Mouse (Mus musculus) heart, embryonic 14.5 days (tissue): ENCODE results near the gene Cacna2d2. TPM values are rescaled to one million over a fixed set of nuclear protein-coding genes. Genes with fewer than 3 reads are reported as not detected.

Source experiments
- ATAC-seq: fragments of 200-750 bp; cut with Nextera tagmentation; 2 replicates; pipeline ENCODE4 v1.8.0; 2017; ENCODE audit warnings: low read depth, moderate TSS enrichment; ENCODE audit not compliant: insufficient number of reproducible peaks, insufficient read depth, low FRiP score
- H3K27ac ChIP-seq, 2 experiments: fragments of 200-500 bp in 1 of 2; fragments of 300-500 bp in 1 of 2; sonication (generic) in 1 of 2; replicated peaks in 1 of 2; 2 replicates each; pipeline ENCODE4 v1.5.1; 2012 to 2014; ENCODE audit warnings: low read depth in 2 of 2, low read length in 2 of 2, control low read depth in 1 of 2, mild to moderate bottlenecking in 1 of 2, mixed read lengths in 1 of 2; ENCODE audit not compliant: control insufficient read depth in 1 of 2, insufficient read depth in 1 of 2
- H3K27me3 ChIP-seq: fragments of 300-500 bp; sonication (generic); 2 replicates; pipeline ENCODE4 v1.6.1; 2014; ENCODE audit warnings: mild to moderate bottlenecking, low read length, control low read depth; ENCODE audit not compliant: control insufficient read depth, insufficient read depth
- H3K36me3 ChIP-seq: fragments of 300-500 bp; sonication (generic); 2 replicates; pipeline ENCODE4 v1.6.1; 2014; ENCODE audit warnings: mild to moderate bottlenecking, control low read depth, low read length, mixed read lengths; ENCODE audit not compliant: control insufficient read depth, insufficient read depth
- H3K4me1 ChIP-seq, 2 experiments: fragments of 200-500 bp in 1 of 2; fragments of 300-500 bp in 1 of 2; sonication (generic) in 1 of 2; 2 replicates each; pipeline ENCODE4 v1.6.1; 2012 to 2014; ENCODE audit warnings: low read length in 2 of 2, control low read depth in 1 of 2, mixed read lengths in 1 of 2; ENCODE audit not compliant: control insufficient read depth in 2 of 2, insufficient read depth in 2 of 2
- H3K4me2 ChIP-seq: fragments of 300-500 bp; sonication (generic); 2 replicates; pipeline ENCODE4 v1.6.1; 2014; ENCODE audit warnings: mild to moderate bottlenecking, low read length
- H3K4me3 ChIP-seq, 2 experiments: fragments of 200-500 bp in 1 of 2; fragments of 300-500 bp in 1 of 2; sonication (generic) in 1 of 2; 2 replicates each; pipeline ENCODE4 v1.5.1; 2012 to 2014; ENCODE audit warnings: low read length in 2 of 2, mild to moderate bottlenecking in 2 of 2, control low read depth in 1 of 2, low read depth in 1 of 2, moderate library complexity in 1 of 2; ENCODE audit not compliant: control insufficient read depth in 1 of 2, insufficient read depth in 1 of 2
- H3K9ac ChIP-seq: fragments of 300-500 bp; sonication (generic); 2 replicates; pipeline ENCODE4 v1.6.1; 2014; ENCODE audit warnings: mild to moderate bottlenecking, low read length
- H3K9me3 ChIP-seq: fragments of 300-500 bp; sonication (generic); 2 replicates; pipeline ENCODE4 v1.6.1; 2016; ENCODE audit warnings: low read length, control low read depth; ENCODE audit not compliant: control insufficient read depth
- WGBS: fragments of 180-500 bp; shearing (Covaris S2); extraction: QIAGEN DNeasy Blood & Tissue Kit; methylation state at CpG from one replicate; pipeline ENCODE4 v1.1.7; 2014; 5-methylcytosine and 5-hydroxymethylcytosine counted together
- polyA plus RNA-seq: library from polyadenylated mRNA; unstranded; fragments of >200 nt; fragmentation: Nextera tagmentation; extraction: Ambion mirVana; gene quantifications from 2 replicates; pipeline ENCODE4 v1.2.1, GENCODE M21; 2014

The Cacna2d2 gene
- polyA plus RNA-seq, 1 experiment from 2014 or later: 5.6 TPM

DNA sequence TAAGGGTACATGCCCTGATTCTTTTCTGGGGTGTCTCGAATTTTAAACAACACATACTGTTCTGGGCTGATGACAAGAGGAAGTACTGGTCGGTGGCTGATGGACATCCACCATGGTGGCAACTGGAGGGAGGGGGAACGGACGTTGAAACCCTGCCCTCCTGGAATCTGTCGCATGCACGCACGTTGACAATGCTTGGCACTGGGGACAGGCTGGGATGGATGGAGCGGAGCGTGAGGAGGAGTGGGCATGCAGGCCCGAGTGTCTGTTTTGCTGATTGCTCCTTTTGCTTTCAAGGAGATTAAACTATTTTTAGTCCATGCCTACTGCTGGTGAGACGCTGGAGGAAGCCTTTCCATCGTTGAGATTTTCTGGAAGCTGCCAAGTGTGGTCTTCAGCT, 43.9 kb downstream of the Cacna2d2 start:
- WGBS: 22% methylated on average over 12 of the region's 12 CpGs
- H3K27me3 ChIP-seq: no peaks in the 10 kb centered on the region

DNA sequence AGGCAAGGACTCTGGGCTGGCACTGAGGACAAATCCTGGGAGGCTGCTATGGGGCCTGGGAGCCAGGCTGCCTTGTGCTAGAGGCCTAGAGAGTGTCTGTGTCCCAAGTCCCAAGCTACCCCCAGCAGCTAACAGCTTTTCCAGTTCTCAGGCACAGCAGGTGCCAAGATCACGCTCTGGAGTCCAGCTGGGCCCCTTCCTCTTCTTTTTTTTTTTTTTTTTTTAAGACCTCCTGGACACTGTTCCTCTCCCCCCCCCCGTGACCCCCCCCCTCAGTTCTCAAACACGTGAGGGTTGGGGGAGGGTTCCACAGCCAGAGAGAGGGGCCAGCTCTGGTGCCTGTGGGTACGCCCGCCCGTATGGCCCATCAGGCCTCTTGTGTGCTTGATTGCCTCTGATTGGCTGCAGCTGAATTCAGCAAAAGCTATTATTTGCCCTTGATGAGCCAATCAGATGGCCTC, 45.6 kb downstream of the Cacna2d2 start:
- Histone ChIP-seq H3K9me3 (no peaks in the 10 kb centered on the region), H3K4me2 (no peak overlapping the region), H3K9ac (no peak overlapping the region), H3K27ac (no peak overlapping the region), H3K36me3 (no peaks in the 10 kb centered on the region), H3K4me1 (peaks cover 7 to 8% of the 10 kb centered on the region in 2 experiments; a peak in 2 of 4 replicates), H3K4me3 (no peak overlapping the region), H3K27me3 (no peaks in the 10 kb centered on the region)
- 51% methylated on average over 4 of the region's 6 CpGs for WGBS
- no peak for ATAC-seq

More for the DNA sequence above, 43.9 kb downstream of the Cacna2d2 start:
- Histone ChIP-seq H3K9ac (no peak overlapping the region), H3K36me3 (no peaks in the 10 kb centered on the region), H3K4me2 (no peak overlapping the region), H3K4me1 (peaks cover 7 to 8% of the 10 kb centered on the region in 2 experiments; a peak in 2 of 4 replicates), H3K9me3 (no peaks in the 10 kb centered on the region), H3K4me3 (no peak overlapping the region), H3K27ac (no peak overlapping the region)
- ATAC-seq: no peak

DNA sequence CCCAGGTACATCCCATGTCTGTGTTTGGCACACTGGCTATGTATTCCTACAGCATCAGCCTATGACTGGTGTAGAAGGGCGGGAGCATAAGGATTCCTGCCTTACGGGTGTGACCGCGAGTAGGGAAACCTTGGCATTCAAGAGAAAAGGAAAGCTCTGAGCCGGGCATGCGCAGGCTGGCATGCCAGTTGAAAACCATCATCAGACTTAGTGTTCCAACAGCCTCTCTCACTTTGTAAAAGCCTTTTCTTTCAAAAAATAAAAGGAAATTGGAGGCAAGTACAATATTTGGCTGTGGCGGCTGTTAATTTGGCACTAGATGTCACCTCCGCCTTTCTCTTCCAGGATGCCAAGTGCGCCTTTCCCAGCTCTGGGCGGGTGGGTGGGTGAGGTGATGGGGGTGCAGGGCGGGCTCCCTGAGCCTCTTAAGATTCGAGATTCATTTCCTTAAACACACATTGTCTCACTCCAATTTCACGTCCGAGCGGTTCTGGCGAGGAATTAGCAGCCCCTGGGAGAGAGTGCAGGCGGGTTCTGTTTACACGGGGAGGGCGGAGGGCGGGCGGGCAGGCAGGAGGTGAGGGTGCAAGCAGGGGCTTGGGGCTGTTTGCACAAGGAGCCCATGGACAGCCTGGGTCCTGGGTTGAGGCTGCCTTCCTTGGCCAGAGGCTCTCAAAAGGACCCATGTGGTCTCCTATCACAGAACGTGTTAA, 49.5 kb downstream of the Cacna2d2 start:
- H3K4me1 ChIP-seq: peaks cover under 1 to 2% of the 10 kb centered on the region in 2 experiments; a peak in 1 of 4 replicates
- ATAC-seq: no peak
- 55% methylated on average over 22 of the region's 22 CpGs for WGBS
- H3K36me3 ChIP-seq: no peaks in the 10 kb centered on the region
- H3K4me2 ChIP-seq: no peak overlapping the region
- H3K27me3 ChIP-seq: no peaks in the 10 kb centered on the region
- H3K9me3 ChIP-seq: no peaks in the 10 kb centered on the region
- H3K9ac ChIP-seq: no peak overlapping the region
- no peak overlapping the region for H3K27ac ChIP-seq
- no peak overlapping the region for H3K4me3 ChIP-seq

DNA sequence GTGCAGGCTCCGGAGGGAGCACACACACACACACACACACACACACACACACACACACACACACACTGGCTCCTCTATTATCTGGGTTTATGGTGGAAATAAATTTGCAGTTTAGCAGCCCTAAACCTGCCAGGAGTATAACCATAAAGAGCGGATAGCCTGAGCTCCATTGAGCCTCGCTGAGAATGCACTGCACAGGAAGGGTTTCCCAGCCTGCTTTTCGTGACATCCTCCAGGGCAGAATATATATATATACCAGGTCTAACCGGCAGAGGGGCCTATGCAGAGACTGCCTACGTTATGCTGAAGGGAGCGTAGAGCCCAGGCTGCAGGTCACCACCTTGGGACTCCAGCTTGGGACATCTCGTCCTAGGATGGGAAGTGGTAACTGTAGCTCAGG, 52.0 kb downstream of the Cacna2d2 start:
- no peak overlapping the region for H3K27ac ChIP-seq
- 60% methylated on average over 8 of the region's 8 CpGs for WGBS
- no peaks in the 10 kb centered on the region for H3K36me3 ChIP-seq
- peaks cover 0 to 2% of the 10 kb centered on the region in 2 experiments; a peak in 1 of 4 replicates for H3K4me1 ChIP-seq
- no peak overlapping the region for H3K4me3 ChIP-seq
- no peak overlapping the region for H3K9ac ChIP-seq
- no peaks in the 10 kb centered on the region for H3K27me3 ChIP-seq
- no peak overlapping the region for H3K4me2 ChIP-seq
- H3K9me3 ChIP-seq: no peaks in the 10 kb centered on the region
- no peak for ATAC-seq

DNA sequence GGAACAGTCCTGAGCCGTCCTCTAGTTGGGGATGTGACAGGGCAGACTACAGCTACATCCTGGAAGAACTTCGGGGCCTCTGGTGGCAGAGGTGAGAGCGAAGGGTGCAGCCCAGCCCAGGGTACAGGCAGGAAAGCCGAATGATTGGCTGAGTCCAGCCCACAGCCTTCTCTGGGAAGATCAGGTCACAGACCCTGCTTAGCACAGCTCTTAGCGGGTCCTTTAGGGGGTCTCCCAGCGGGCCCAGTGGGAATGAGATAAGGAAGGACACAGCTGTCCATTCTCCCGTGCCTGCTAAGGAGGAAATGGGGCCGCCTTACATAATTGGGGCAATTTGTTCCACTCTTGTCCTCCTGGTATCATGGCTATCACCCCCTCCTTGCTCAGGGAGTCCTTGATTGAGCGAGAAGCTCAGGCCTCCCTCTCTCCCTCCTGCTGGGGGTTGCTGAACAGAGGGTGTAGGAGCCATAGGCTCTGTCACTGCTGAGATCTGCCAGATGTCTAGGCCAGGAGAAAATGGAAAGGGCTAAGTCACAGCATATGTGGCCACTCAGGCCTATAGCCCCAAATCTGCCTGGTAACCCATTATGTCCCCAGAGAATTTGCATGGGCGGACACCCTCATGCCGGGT, 52.6 kb downstream of the Cacna2d2 start:
- Histone ChIP-seq H3K4me1 (peaks cover 0 to 2% of the 10 kb centered on the region in 2 experiments; a peak in 1 of 4 replicates), H3K4me3 (no peak overlapping the region), H3K27me3 (no peaks in the 10 kb centered on the region), H3K27ac (no peak overlapping the region), H3K9ac (no peak overlapping the region; the same call in 1 of the 2 replicates), H3K9me3 (no peaks in the 10 kb centered on the region), H3K4me2 (no peak overlapping the region), H3K36me3 (no peaks in the 10 kb centered on the region)
- WGBS: 31% methylated on average over 11 of the region's 11 CpGs
- no peak for ATAC-seq

DNA sequence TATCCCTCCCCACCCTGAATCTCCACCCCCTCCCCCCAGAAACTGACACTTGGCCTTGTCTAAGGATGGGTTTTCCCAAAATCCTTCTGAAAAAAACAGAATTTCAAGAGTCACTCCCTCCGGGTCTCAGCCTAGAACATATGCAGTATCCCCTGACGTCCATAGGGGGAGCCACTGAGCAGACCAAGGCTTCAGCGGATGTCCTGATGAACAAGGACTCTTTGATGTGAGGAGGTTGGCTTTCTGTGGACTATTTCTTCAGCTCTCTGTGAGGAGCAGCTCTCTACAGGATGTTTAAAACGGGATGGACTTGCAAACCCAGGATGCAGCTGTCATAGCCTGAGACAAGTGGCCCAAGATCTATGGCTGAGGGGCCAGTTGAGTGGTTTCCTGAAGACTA, 53.1 kb downstream of the Cacna2d2 start:
- no peak for ATAC-seq
- no peak overlapping the region for H3K27ac ChIP-seq
- no peak overlapping the region for H3K4me3 ChIP-seq
- WGBS: 29% methylated on average over 4 of the region's 4 CpGs
- peaks cover 0 to 2% of the 10 kb centered on the region in 2 experiments; a peak in 1 of 4 replicates for H3K4me1 ChIP-seq
- no peak overlapping the region for H3K9ac ChIP-seq
- no peaks in the 10 kb centered on the region for H3K9me3 ChIP-seq
- no peak overlapping the region for H3K4me2 ChIP-seq
- no peaks in the 10 kb centered on the region for H3K36me3 ChIP-seq
- no peaks in the 10 kb centered on the region for H3K27me3 ChIP-seq

DNA sequence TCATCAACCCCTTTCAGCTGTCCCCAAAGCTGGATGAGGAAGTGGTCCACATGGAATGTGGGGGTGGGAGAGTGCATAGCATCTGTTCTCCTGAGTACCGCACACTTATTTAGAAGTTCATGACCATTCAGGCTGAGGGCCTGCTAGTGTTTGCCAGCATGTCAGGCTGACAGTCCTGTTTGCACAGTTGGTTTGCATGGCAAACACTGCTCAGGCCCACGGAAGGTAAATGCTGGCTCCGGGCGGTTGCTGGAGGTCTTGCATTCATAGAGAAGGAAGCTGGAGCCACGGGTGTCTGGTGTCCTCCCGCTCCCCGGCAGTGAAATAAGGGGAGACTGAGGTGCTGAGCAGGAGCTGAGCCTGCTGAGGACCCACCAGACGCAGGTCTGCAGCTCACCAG, 53.7 kb downstream of the Cacna2d2 start:
- 76% methylated on average over 8 of the region's 8 CpGs for WGBS
- Histone ChIP-seq H3K36me3 (no peaks in the 10 kb centered on the region), H3K4me1 (peaks cover 0 to 2% of the 10 kb centered on the region in 2 experiments; a peak in 1 of 4 replicates), H3K4me3 (no peak overlapping the region), H3K27ac (no peak overlapping the region), H3K27me3 (no peaks in the 10 kb centered on the region), H3K4me2 (no peak overlapping the region), H3K9ac (no peak overlapping the region), H3K9me3 (no peaks in the 10 kb centered on the region)
- ATAC-seq: no peak
